Mouse (Mus musculus) lung, postnatal 0 days (tissue): ENCODE results near the gene Asah2. TPM values are rescaled to one million over a fixed set of nuclear protein-coding genes. Genes with fewer than 3 reads are reported as not detected.
A peak's percentile ranks its signal among the peaks of the same experiment; 100 is the strongest.

Experiments
- ATAC-seq: fragments of 200-750 bp; cut with Nextera tagmentation; 2 replicates; pipeline ENCODE4 v1.8.0; 2017; ENCODE audit warnings: moderate library complexity
- DNase-seq: peaks from one replicate; pipeline ENCODE4 v3.0.0-alpha.2; 2016; ENCODE audit warnings: low spot score
- H3K27ac ChIP-seq: fragments of 300-500 bp; sonication (generic); 2 replicates; pipeline ENCODE4 v1.5.1; 2014; ENCODE audit warnings: antibody characterized with exemption, mild to moderate bottlenecking, low read length, mixed read lengths
- H3K27me3 ChIP-seq: fragments of 300-500 bp; sonication (generic); replicated peaks from 2 replicates; pipeline ENCODE4 v1.6.1; 2014; ENCODE audit warnings: low read length, mixed read lengths; ENCODE audit not compliant: insufficient read depth
- H3K36me3 ChIP-seq: fragments of 300-500 bp; sonication (generic); 2 replicates; pipeline ENCODE4 v1.6.1; 2014; ENCODE audit warnings: low read length, mixed read lengths; ENCODE audit not compliant: insufficient read depth
- H3K4me1 ChIP-seq: fragments of 300-500 bp; sonication (generic); 2 replicates; pipeline ENCODE4 v1.6.1; 2014; ENCODE audit warnings: antibody characterized with exemption, low read depth, low read length, mixed read lengths; ENCODE audit not compliant: insufficient read depth
- H3K4me2 ChIP-seq: fragments of 300-500 bp; sonication (generic); replicated peaks from 2 replicates; pipeline ENCODE4 v1.6.1; 2014; ENCODE audit warnings: low read depth, mild to moderate bottlenecking, low read length, moderate library complexity, mixed read lengths
- H3K4me3 ChIP-seq: fragments of 300-500 bp; sonication (generic); 2 replicates; pipeline ENCODE4 v1.5.1; 2014; ENCODE audit warnings: low read depth, low read length
- H3K9ac ChIP-seq: fragments of 300-500 bp; sonication (generic); replicated peaks from 2 replicates; pipeline ENCODE4 v1.6.1; 2014; ENCODE audit warnings: low read depth, mild to moderate bottlenecking
- H3K9me3 ChIP-seq: fragments of 300-500 bp; sonication (generic); 2 replicates; pipeline ENCODE4 v1.6.1; 2016; ENCODE audit warnings: low read length, mixed read lengths
- CTCF ChIP-seq: IDR thresholded peaks from 2 replicates; pipeline ENCODE4 v1.5.1; 2016; ENCODE audit warnings: antibody characterized with exemption, mild to moderate bottlenecking
- EP300 ChIP-seq: IDR thresholded peaks from 2 replicates; pipeline ENCODE4 v1.6.1; 2016; ENCODE audit warnings: antibody characterized with exemption, mild to moderate bottlenecking, control low read depth
- WGBS: fragments of 180-500 bp; shearing (Covaris S2); extraction: QIAGEN DNeasy Blood & Tissue Kit; methylation state at CpG from one replicate; pipeline ENCODE4 v1.1.7; 2014; 5-methylcytosine and 5-hydroxymethylcytosine counted together
- polyA plus RNA-seq: library from polyadenylated mRNA; unstranded; fragments of >200 nt; fragmentation: Nextera tagmentation; extraction: Ambion mirVana; gene quantifications from 2 replicates; pipeline ENCODE4 v1.2.1, GENCODE M21; 2015

Asah2 gene
- polyA plus RNA-seq, 1 experiment from 2014 or later: 2.1 TPM

DNA sequence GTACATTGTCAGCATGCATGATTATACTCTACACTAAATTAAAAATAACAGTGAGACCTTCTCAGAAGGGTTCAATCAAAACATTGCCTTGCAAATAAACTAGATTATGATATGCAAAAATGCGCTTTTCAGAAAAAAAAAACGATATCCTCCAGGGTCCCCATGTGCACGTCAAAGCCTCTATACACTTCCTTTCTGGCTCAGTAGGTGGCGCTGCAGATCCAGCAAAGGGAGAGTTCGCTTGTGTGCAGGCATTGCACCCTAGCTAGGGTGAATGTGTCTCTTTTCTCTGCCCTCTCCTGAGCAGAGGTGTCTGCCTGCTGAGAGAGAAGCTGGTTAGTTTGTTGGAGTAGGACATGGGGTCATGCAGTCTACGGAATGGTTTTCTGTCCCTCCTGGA, 136.0 kb downstream of the Asah2 start:
- peak; percentile 71 for ATAC-seq
- TF ChIP-seq EP300 (no peak), CTCF (peak; percentile 97)
- H3K36me3 ChIP-seq: no peaks in the 10 kb centered on the region
- H3K27ac ChIP-seq: no peak overlapping the region
- H3K27me3 ChIP-seq: no peaks in the 10 kb centered on the region
- no peaks in the 10 kb centered on the region for H3K9me3 ChIP-seq
- H3K4me3 ChIP-seq: no peak overlapping the region
- no peaks in the 10 kb centered on the region for H3K4me1 ChIP-seq
- H3K4me2 ChIP-seq: no peak overlapping the region
- H3K9ac ChIP-seq: no peak overlapping the region
- DNase-seq: peak; percentile 80
- WGBS: 6% methylated on average over 6 of the region's 6 CpGs

DNA sequence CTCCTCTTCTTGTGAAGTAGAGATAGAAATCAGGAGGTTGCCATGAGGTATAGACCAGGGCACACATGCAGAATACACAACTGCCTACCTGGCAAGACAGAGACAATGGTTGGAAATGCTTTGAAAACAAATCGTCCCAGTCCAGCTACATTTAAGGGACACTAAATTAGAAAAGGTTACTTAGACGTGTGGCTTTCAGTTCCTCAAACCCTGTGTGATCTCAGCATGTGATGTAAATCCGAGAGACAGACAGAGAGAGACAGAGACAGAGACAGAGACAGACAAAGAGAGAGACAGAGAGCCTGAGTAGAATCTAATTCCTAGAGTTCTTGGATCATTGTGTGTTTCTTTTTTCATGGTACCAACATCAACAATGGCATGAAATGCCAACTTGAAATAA, 136.6 kb downstream of the Asah2 start:
- ATAC-seq (no peak), DNase-seq (no peak)
- no peak overlapping the region for H3K27ac ChIP-seq
- H3K9me3 ChIP-seq: no peaks in the 10 kb centered on the region
- no peaks in the 10 kb centered on the region for H3K27me3 ChIP-seq
- H3K4me3 ChIP-seq: no peak overlapping the region
- no peaks in the 10 kb centered on the region for H3K36me3 ChIP-seq
- no peaks in the 10 kb centered on the region for H3K4me1 ChIP-seq
- no peak overlapping the region for H3K9ac ChIP-seq
- TF ChIP-seq CTCF: no peak
- TF ChIP-seq EP300: no peak
- H3K4me2 ChIP-seq: no peak overlapping the region
- WGBS: 55% methylated on average over 3 of the region's 3 CpGs

DNA sequence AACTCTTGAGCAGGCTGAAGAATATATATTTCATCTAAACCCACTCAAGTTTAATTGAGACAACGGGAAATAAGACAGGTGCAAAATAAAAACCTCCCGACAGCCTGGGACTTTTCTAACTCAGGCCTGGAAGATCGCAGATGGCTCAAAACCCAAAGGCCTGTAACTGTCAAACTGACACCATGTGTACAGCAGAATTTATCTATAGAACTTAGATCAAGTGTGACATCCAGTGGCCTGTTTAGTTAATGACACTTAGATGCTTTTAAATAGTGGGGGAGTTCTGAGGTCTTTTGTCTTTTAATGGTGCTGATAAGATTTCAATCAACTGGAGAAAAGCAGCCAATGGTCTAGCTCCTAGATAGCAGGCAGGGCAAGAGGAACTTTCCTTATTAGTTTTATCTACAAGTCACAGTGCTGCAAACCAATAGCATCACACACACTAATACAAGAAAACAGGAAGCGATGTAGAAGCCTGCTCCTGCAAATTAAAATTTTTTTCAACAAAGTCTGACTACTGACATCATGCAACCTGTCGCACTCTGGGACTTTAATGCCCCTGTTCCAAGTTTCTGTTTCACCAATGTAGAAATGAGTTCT, 140.0 kb downstream of the Asah2 start:
- Histone ChIP-seq H3K36me3 (no peaks in the 10 kb centered on the region), H3K4me2 (no peak overlapping the region), H3K4me1 (no peaks in the 10 kb centered on the region), H3K27ac (no peak overlapping the region), H3K27me3 (no peaks in the 10 kb centered on the region), H3K9ac (no peak overlapping the region), H3K4me3 (no peak overlapping the region), H3K9me3 (no peaks in the 10 kb centered on the region)
- no peak for ATAC-seq
- DNase-seq: peak; percentile 52
- TF ChIP-seq CTCF (peak; percentile 52), EP300 (no peak)
- WGBS: 61% methylated on average over 5 of the region's 5 CpGs

DNA sequence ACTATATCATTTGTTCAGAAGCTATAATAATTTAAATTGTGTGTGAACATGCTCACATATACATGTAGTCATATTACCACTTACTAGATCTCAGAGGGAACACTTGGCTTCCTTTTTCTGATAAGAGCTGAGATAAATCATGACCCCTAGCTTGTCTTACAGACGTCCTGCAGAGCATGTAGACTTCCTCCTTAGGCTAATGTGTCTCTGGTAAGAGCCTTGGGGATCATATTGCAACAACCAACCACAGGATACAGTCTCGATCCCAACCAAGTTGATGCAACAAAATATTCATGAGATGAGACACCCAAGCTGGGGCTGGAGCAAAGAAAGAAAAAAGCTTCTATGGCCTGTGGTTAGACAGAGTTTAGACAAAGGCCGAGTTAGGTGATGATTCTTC, 144.9 kb downstream of the Asah2 start:
- Histone ChIP-seq H3K27me3 (no peaks in the 10 kb centered on the region), H3K4me3 (no peak overlapping the region), H3K9ac (no peak overlapping the region), H3K4me1 (no peaks in the 10 kb centered on the region), H3K27ac (no peak overlapping the region), H3K36me3 (no peaks in the 10 kb centered on the region), H3K4me2 (no peak overlapping the region), H3K9me3 (no peaks in the 10 kb centered on the region)
- TF ChIP-seq EP300: no peak
- no peak for TF ChIP-seq CTCF
- 31% methylated on average over 3 of the region's 3 CpGs for WGBS
- no peak for DNase-seq
- ATAC-seq: no peak

DNA sequence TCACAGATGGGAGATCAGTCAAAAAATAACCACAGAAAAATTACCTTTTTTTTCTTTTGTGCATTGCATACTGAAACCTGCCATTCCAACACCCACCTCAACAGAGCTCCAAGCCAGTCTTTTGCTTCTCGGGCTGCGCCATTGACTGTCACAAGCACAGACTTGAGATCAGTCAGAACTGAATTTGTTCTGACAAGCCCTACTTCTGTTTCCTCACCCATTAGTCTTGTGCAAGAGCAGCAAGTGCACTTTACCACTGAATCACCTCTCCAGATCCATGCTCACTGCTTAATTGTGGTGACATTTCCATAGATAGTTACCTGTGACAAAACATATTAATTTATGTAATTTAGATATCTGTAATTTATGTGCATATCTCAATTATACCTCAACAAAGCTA, 147.6 kb downstream of the Asah2 start:
- peak; percentile 36 for DNase-seq
- no peak for TF ChIP-seq EP300
- no peak for TF ChIP-seq CTCF
- Histone ChIP-seq H3K4me1 (no peaks in the 10 kb centered on the region), H3K4me2 (no peak overlapping the region), H3K36me3 (no peaks in the 10 kb centered on the region), H3K27me3 (no peaks in the 10 kb centered on the region), H3K4me3 (no peak overlapping the region), H3K27ac (no peak overlapping the region), H3K9me3 (no peaks in the 10 kb centered on the region), H3K9ac (no peak overlapping the region)
- 74% methylated on average over 2 of the region's 2 CpGs for WGBS
- ATAC-seq: peak; percentile 16; the same call in 1 of the 2 replicates

DNA sequence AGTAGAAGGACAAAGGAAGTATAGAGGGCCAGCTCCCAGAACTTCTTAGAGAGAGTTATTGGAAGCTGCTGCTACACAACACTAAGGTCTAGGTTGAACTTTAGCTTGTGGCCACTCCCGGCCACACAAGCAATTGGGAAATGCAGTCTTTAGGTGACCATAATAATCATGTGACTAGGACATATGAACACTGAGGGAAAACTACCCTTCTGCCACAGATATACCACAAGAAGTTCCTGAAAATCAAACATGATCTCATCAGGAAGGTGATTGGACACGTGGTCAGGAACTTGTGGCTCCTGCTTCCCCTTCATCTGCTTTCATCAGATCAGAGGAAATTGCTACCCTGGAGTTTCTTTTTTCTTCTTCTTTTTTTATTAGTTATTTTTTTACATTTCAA, 151.7 kb downstream of the Asah2 start:
- 63% methylated on average over 2 of the region's 2 CpGs for WGBS
- Histone ChIP-seq H3K4me3 (no peak overlapping the region), H3K4me2 (no peak overlapping the region)

DNA sequence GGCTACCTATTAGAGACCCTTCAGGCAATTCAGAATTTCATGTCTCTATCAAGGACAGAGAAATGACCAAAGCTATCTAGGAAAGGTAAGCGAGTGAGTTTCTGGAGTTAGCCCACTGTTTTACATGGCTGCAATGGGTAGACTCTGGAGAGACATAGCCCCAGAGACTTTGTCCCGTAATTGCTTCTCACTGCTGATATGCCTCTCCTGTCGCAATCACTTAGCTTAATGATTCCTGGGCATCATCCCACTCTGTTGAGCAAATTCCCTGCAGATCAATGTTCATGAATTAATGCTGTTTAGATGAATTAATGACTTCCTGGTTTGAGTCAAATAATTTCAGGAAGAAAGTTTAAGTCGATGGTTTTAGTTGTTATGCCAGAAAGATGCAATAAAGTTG, 153.3 kb downstream of the Asah2 start:
- DNase-seq (no peak), ATAC-seq (no peak)
- 85% methylated on average over 4 of the region's 4 CpGs for WGBS
- TF ChIP-seq EP300: no peak
- no peak for TF ChIP-seq CTCF
- no peak overlapping the region for H3K4me3 ChIP-seq
- no peaks in the 10 kb centered on the region for H3K4me1 ChIP-seq
- H3K27ac ChIP-seq: no peak overlapping the region
- no peak overlapping the region for H3K9ac ChIP-seq
- no peaks in the 10 kb centered on the region for H3K27me3 ChIP-seq
- H3K4me2 ChIP-seq: no peak overlapping the region
- H3K9me3 ChIP-seq: no peaks in the 10 kb centered on the region
- H3K36me3 ChIP-seq: no peaks in the 10 kb centered on the region

More for the DNA sequence above, 151.7 kb downstream of the Asah2 start:
- no peaks in the 10 kb centered on the region for H3K9me3 ChIP-seq
- no peaks in the 10 kb centered on the region for H3K27me3 ChIP-seq
- ATAC-seq (no peak), DNase-seq (no peak)
- H3K9ac ChIP-seq: no peak overlapping the region
- no peaks in the 10 kb centered on the region for H3K4me1 ChIP-seq
- no peak overlapping the region for H3K27ac ChIP-seq
- H3K36me3 ChIP-seq: no peaks in the 10 kb centered on the region
- TF ChIP-seq CTCF (no peak), EP300 (no peak)
